23 mouse cellular contexts compared by ENCODE assay signal in genomic region chr16:56246031-56246430, GRCm38 (mm10). TPM values are rescaled to one million over a fixed set of nuclear protein-coding genes. Genes with fewer than 3 reads are reported as not detected.
A peak's percentile ranks its signal among the peaks of the same experiment; 100 is the strongest.
DNase-seq lines count a peak whose midpoint lies in the region; ATAC-seq and TF ChIP-seq lines count a peak whose summit lies in the region.
"Had no signal": no experiment of that assay in that cellular context is flagged by ENCODE, and none has a peak within 500 bp of the region (broad histone marks: within the 10 kb centered on the region; RNA-seq: fewer than 3 reads in every experiment).

No protein-coding gene starts in this region.

- H3K9ac ChIP-seq in forebrain, embryonic 12.5 days, result no peak overlapping the region
- H3K9ac ChIP-seq: embryonic facial prominence, embryonic 12.5 days; forebrain, embryonic 13.5 days; forebrain, postnatal 0 days; heart, embryonic 13.5 days; hindbrain, embryonic 12.5 days had no signal

- no peak for TF ChIP-seq POLR2A in embryonic fibroblast, embryonic 13.5 days (IDR thresholded peaks at IDR 0.05; ENCODE audit: low read depth, low read length)

- no peaks in the 10 kb centered on the region for H3K27me3 ChIP-seq in forebrain, embryonic 12.5 days
- H3K27me3 ChIP-seq: CH12.LX; embryonic facial prominence, embryonic 12.5 days; forebrain, embryonic 13.5 days; heart, embryonic 13.5 days; hindbrain, embryonic 12.5 days had no signal

- H3K4me3 ChIP-seq in embryonic fibroblast, embryonic 13.5 days (ENCODE audit: insufficient read depth, low read length), result no peak overlapping the region
- H3K4me3 ChIP-seq in forebrain, embryonic 12.5 days (replicated peaks), result no peak overlapping the region
- H3K4me3 ChIP-seq: embryonic facial prominence, embryonic 12.5 days; forebrain, embryonic 13.5 days; heart, embryonic 13.5 days; hindbrain, embryonic 12.5 days had no signal

- 97% methylated on average over 3 of the region's 3 CpGs for WGBS in forebrain, embryonic 12.5 days

- H3K9me3 ChIP-seq in forebrain, embryonic 12.5 days, result no peaks in the 10 kb centered on the region
- H3K9me3 ChIP-seq: embryonic facial prominence, embryonic 12.5 days; forebrain, embryonic 13.5 days; heart, embryonic 13.5 days; hindbrain, embryonic 12.5 days had no signal

- H3K36me3 ChIP-seq in forebrain, embryonic 12.5 days (replicated peaks), result no peaks in the 10 kb centered on the region
- H3K36me3 ChIP-seq: embryonic facial prominence, embryonic 12.5 days; heart, embryonic 13.5 days; hindbrain, embryonic 12.5 days had no signal

- TF ChIP-seq CTCF in embryonic fibroblast, embryonic 13.5 days (IDR thresholded peaks at IDR 0.05; ENCODE audit: borderline replicate concordance, insufficient read depth, low read length), result no peak

- H3K4me1 ChIP-seq in embryonic fibroblast, embryonic 13.5 days (ENCODE audit: control insufficient read depth, insufficient read depth, low read length), result no peaks in the 10 kb centered on the region
- no peaks in the 10 kb centered on the region for H3K4me1 ChIP-seq in forebrain, embryonic 12.5 days
- H3K4me1 ChIP-seq: embryonic facial prominence, embryonic 12.5 days; forebrain, embryonic 13.5 days; heart, embryonic 13.5 days; hindbrain, embryonic 12.5 days had no signal

- ATAC-seq in forebrain, embryonic 12.5 days (ENCODE audit: low FRiP score), result no peak
- ATAC-seq: forebrain, embryonic 13.5 days; forebrain, postnatal 0 days; hindbrain, embryonic 16.5 days; inflammation-experienced regulatory T-cells, adult 6 months had no signal

- DNase-seq in kidney, adult 11 months, result peak; percentile 3
- no peak for DNase-seq in kidney, adult 18-20 months
- DNase-seq in 3T3-L1 (ENCODE audit: low read depth, low spot score), result peak; percentile 6
- DNase-seq in kidney, postnatal 36 days, result peak; percentile 4
- DNase-seq in cerebellum, postnatal 14 days, result no peak
- DNase-seq: adrenal gland, adult 2 months; adrenal gland, postnatal 36 days; cerebellum, adult 2 months; cerebellum, postnatal 10 days; embryo, embryonic 11 days; forebrain, postnatal 0 days; gastrocnemius, postnatal 36 days; heart, adult 11 months; heart, postnatal 36 days had no signal

- no peak overlapping the region for H3K4me2 ChIP-seq in forebrain, embryonic 12.5 days
- H3K4me2 ChIP-seq: embryonic facial prominence, embryonic 12.5 days; forebrain, embryonic 13.5 days; heart, embryonic 13.5 days; hindbrain, embryonic 12.5 days had no signal

- peak overlapping the region; percentile 92 for H3K27ac ChIP-seq in embryonic fibroblast, embryonic 13.5 days (ENCODE audit: insufficient read depth, low read length)
- H3K27ac ChIP-seq in forebrain, embryonic 12.5 days, result no peak overlapping the region
- H3K27ac ChIP-seq: embryonic facial prominence, embryonic 12.5 days; forebrain, embryonic 13.5 days; heart, embryonic 13.5 days; hindbrain, embryonic 12.5 days had no signal

RNA-seq across cellular contexts. Expression of gene Impg2, which starts 41.9 kb away (rescaled TPM):
- 0.52 and 0.74 TPM in 2 replicates for polyA plus RNA-seq in embryonic fibroblast, embryonic 13.5 days (2011; ENCODE audit: insufficient read length, low read depth, missing spikeins)
- polyA plus RNA-seq in forebrain, embryonic 12.5 days (2016; fragmentation: Nextera tagmentation; extraction: Ambion mirVana), result 0.22 TPM in 2 replicates

Comparison
In these comparisons a context has a peak if more than half of its experiments do, and no peak if none do; other contexts are left out.
1. DNase-seq: peak in kidney, adult 11 months (single experiment), 3T3-L1 (single experiment) and kidney, postnatal 36 days (2 of 2); none in kidney, adult 18-20 months (single experiment) and cerebellum, postnatal 14 days (0 of 2).